Mouse (Mus musculus): Measurements from ENCODE around the gene Ergic1.

Gene Ergic1

DNA sequence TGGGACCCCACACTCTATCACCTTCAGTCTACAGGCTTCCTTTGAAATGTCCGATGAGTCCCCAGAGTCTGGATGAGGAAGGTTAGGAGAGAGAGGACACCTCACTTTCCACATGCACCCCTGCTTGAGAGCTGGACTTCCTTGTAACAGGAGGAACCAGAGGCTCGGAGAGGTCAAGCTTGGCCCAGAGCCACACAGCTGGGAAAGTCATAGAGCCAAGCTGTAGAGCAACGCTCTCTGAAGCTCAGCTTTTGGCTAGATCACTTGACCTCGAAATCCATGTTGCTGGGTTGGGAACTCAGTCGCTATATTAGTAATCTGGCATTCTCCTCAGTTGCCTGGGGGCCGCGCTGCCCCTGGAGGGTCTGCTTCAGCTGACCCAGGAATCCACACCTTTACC lies 15.5 kb downstream of the Ergic1 start:
- no peak for DNase-seq

DNA sequence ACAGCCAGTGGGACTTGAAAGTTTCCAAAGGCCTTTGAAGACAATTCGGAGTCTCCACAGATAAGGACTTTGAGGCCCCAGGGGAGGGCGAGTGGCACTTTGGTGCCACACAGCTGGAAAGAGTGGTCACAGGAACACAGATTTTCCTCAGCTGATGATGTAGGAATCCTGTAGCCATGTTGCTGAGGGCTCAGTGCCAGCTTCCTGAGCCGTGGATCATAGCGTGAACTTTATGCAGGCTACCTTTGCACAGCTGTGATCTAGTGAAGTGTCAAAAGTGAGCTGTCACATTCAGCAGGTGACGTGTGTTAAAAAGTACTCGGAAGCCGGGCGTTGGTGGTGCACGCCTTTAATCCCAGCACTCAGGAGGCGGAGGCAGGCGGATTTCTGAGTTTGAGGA lies 16.0 kb downstream of the Ergic1 start:
- no peak for DNase-seq

DNA sequence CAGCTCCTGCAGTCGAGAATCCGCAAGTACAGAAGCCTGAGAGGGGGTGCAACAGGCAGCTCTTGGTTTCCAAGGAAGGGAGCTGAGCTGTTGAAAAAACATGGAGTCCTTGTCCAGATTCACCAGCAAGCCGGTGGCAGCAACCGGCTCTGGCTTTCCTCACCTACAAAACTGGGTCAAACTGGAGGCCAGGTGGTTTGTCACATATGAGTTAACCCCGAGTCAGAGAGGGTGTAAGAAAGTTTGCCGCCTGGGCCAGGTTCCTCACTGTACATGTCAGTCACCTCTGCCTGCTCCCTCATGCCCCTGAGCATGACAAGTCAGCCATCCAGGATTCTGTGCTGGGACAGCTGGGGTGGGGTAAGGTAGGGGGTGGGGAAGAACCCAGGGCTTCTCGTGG lies 16.9 kb downstream of the Ergic1 start:
- DNase-seq: no peak

DNA sequence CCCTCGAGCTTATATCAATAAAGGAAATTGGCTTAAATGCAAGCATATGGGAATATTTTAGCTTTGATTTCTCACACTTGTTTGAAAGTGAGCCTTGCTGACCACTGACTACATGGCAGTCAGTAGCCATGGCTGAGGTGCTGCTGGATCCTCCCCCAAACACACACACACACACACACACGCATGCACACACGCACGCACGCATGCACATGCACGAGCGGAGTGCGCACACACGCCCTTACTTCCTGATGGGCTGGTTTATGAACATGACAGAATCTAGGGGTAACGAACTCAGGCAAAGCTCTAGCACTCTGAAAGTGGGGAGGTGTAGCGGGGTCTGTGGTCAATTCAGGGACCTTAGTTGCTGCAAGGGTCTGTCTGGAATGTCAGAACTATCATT lies 17.5 kb downstream of the Ergic1 start:
- DNase-seq: no peak

DNA sequence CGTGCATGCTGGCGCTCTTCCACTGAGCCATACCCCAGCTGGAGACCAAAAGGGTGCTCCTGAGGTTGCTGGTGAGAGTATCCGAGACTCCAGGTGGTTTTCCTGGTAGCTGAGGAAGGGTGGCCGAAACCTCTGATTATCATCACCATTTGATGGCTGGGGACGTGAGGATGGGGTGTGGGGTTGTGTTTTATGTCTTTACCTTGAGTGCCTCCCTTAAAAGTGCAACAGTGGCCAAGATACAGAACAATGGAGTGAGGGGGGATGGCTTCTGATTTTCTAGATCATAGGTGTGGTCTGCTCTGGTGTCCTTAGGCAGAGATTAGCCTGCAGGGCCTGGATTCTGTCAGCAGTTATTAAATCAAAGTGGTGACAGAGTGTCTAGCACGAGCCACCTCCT lies 18.1 kb downstream of the Ergic1 start:
- no peak for DNase-seq

DNA sequence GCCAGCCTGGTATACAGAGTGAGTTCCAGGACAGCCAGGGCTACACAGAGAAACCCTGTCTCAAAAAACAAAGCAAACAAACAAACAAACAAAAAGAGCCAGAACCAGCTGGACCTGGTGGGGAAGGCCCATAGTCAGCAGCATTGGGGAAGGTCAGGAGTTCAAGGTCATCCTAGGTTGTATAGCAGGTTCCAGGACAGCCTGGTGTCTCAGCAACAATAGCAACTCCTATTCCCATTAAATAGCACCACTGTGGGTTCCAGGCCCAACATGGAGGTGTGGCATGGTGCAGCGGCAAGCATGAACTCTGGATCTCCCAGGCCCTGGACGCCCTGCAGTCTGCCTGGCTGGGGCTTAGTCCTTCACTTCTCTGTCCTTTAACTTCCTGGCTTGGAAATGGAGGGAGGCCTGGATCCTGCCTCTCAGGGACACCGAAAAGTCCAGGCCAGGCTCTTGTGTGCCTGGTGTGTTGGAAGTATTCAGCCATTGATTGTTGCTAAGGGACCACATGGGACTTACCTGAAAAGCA lies 19.6 kb downstream of the Ergic1 start:
- DNase-seq: no peak

DNA sequence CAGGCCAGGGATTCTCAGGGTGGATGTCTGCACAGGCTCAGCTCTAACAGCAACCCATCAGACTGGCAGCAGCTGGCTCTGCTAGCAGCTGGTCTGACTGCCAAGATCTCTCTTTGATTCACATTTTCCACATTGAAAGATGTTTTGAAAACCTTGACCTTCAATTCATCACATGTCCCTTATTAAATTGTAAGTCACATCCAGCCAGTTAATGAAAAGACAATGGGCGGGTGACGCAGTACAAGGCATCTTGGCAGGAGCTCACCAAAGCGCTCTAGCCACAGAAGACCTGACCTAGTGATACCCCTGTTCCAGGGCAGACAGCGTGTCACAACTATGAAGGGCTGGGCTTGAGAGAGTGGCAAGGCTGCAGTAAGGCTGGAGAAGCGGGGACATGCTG lies 21.0 kb downstream of the Ergic1 start:
- no peak for DNase-seq

DNA sequence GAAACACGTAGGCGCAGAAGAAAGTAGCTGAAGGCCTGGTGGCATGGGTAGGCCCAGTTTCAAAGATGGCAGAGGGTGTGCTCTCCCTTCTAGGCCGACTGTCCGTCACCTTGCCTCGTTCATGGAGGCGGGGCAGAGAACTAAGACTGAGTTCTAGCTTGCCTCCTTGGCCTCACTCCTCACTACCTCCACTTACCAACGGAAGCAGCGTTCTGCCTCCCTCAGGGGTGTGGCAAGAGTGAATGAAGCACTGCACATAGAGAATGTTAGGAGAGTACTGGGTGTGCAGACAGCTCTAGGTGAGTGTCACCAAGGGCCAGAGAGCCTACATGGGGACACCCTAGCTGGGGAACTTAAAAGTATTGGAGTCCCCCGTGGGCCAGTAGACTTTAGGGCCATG lies 21.8 kb downstream of the Ergic1 start:
- DNase-seq: no peak

DNA sequence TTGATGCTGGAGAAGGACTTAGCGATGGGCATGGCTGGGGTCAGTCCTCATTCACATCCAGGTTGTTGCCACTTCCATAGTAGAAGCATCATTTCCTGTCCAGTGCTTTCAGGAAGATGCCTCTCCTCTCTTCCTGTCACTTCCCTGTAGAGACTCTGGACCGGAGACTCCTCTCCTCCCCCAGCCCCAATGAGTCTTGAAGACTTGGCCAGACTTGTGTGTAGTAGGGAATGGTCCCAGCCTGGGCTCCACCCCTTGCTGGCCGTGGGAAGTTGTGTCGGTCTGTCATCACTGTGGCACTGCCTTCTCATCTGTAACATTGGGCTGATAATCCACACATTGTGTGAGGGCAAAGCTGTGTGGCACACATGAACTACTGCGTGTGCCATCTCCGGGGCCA lies 22.3 kb downstream of the Ergic1 start:
- DNase-seq: no peak

DNA sequence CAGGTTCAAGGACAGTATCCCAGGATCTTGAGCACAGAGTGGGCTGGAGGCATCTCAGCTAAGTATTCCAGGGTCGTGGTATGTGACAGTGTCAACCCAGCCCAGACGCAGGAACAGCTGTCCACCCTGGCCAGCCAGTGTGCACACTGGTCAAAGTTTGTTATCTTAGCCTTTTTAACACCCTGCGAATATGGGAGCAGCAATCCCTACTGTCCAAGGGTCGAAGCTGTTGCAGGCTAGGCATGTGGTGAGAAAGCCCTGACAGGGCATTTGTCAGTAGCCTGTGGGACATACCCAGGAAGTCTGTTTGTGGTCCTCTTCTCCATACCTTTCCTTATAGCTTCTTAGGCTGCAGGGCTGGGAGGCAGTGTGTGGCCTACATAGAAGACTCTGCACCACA lies 22.8 kb downstream of the Ergic1 start:
- no peak for DNase-seq

DNA sequence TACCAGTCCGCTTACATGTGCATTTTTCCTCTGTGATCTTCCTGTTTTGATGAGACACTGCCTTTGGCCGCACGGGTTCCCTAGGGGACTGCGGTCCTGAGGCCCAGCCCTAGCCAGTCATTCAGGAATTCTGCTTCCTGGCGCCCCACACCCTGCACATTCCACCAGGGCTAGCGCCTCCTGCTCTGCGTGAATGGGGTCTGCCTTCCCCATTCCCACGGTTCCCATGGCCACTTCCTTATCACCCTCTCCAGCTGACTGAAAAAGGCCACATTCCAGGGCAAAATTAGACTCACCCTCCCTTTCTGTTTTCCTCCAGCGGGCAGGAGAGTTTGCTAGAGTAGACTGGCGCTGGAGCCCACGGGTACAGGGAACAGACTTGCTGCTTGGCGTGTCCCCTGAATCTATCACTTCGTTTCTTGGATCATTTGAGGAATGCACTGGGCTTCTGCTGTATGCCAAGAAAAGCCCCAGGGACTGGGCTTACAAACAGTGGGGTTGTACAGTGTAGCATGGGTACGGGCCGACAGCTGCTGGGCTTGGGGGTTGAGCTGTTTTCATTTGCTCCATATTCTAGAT lies 23.4 kb downstream of the Ergic1 start:
- peak; percentile 54 for DNase-seq

DNA sequence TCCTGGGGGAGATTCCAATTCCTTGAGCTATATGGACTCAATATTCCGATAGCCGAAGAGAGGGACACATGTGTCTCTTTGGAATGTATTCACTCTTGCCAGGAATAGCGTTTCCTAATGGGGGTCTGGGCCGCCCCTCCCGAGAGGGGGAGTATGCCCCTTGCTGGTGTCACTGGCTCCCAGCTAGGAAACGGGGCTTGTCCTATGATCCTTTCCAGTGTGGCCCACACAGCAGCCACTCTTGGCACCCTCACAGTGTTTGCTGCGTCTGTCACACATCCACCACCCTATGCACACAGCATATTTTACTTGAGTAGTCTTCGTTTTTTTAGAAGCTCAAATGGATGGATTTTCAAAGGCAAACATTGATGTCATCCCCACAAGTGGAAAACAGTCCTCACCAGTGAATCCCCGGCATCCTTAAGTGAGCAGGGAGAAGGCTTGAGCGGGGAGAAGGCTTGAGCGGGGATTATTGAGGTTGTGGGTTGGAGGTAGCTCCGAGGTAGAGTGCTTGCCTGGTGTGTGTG lies 26.7 kb downstream of the Ergic1 start:
- no peak for DNase-seq

DNA sequence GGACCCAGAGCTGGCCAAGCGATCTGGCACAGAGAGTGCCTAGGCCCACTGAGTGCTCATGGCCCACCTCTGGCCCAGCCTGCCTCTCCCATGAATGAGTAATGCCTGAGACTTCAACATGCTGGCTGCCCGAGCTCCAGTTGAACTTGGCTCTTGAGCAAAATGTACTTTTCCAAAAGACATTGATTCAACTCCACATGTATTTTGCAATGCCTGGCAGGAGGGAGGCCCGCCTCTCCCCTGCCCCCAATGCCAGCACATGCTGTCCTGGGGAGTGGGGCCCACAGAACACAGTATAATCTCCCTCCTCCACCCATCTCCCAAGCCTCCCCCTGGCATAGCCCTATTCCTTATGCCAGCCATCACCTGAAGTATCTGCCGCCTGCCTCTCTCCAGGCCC lies 31.2 kb downstream of the Ergic1 start:
- no peak for DNase-seq

DNA sequence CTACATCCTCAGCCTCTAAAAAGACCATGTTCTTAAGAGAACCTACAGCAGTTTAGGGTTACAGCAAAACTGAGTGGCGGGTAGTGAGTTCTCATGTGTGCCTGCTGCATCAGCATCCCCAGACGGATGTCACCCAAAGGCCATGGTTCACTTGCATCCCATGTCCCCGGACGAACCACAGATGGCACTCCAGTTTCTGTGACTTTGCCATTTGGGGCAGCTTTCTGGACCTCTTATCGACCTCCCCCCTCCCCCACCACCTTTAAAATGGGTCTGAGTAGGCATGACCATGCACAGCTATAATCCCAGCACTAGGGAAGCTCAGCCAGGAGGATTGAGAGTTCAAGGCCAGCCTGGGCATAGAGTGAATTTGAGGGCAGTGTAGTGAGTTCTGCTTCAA lies 31.9 kb downstream of the Ergic1 start:
- no peak for DNase-seq

DNA sequence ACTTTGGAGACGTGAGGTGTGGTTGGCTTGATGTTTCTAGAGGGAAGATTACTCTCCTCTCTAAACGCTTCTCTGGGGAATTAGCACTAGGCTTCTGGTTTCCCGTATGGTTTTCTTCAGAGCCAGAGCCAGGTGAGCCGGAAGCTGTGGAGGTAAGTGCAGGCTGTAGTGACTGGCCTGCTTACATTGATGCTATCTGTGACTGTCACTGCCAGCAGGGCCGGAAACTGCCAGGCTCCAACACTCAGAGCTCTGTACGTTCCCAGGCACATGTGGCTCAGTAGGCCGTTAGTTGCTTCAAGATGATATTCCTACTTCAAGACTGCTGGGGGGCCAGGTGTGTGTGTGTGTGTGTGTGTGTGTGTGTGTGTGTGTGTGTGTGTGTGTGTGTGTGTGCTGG lies 32.9 kb downstream of the Ergic1 start:
- DNase-seq: no peak

DNA sequence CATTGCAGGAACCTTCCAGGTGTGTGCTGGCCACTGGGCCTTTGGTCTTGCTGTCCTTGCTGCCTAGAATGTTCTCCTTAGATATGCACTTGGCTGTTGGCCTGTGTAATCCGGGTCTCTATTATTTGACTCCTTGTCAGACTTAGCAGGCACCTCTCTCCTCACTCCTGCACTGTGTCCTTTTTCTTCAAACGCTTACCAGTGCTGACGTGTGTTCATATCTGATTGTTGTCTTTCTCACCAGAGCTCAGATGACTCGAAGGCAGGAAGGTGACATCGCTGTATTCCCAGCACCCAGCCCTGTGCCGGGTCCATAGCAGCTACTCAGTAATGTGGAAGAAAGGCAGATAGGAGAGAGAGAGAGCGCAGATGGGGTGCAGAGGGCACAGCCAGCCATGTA lies 33.7 kb downstream of the Ergic1 start:
- DNase-seq: no peak

DNA sequence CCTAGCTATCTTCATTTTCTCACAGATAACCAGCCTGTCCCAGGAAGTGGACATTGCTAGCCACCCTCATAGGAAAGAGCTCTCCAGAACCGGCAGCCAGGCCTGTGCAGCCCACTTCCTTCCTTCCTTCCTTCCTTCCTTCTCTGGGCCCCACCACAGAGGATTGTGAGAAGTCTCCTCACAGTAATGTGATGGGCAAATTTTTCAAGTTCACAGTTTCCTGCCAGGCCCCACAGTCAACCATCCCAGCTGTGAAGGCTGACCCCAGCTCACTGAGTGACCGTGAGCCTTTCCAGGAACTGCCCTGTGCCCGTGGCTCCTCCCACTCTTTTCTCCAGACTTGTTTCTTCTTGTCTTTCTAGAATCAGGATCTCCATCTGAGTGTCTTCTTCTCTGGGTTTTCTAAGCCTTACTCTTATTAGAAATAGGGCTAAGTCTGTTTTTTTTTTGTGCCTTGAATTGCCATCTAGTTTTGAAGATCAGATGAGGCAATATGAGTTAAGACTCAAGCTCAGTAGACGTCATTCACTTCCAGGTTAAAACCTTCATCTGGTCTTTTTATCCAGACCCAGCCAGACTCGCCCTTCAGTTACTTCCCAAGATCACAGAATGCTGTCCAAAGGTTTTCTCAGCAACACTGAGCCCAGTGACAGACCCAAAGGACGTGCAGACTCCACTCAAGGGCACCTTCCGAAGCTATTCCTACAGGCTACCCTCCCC lies 34.3 kb downstream of the Ergic1 start:
- DNase-seq: no peak

DNA sequence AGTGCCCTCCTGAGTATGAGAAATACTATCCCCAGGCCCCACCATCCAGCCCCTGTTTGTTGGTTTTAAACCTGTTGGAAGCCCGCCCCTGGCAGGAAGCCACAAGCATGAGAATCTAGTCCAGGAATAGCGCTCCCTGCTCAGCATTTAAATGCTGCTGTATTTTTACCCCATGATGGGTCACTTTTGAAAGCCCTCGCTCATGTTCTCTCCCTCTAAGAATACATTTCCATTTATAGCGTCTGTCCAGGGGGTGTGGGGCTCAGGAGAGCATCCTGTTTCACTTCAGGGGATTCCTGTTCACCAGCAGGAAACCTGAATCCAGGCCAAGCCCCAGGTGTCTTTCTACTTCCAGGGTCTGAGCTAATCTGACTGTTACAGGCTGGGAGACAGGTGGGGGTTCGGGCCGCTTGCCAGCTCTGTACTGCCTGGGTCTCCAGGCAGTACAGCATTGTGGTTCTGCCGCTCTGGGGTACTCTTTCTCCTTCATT lies 34.9 kb downstream of the Ergic1 start:
- no peak for DNase-seq

DNA sequence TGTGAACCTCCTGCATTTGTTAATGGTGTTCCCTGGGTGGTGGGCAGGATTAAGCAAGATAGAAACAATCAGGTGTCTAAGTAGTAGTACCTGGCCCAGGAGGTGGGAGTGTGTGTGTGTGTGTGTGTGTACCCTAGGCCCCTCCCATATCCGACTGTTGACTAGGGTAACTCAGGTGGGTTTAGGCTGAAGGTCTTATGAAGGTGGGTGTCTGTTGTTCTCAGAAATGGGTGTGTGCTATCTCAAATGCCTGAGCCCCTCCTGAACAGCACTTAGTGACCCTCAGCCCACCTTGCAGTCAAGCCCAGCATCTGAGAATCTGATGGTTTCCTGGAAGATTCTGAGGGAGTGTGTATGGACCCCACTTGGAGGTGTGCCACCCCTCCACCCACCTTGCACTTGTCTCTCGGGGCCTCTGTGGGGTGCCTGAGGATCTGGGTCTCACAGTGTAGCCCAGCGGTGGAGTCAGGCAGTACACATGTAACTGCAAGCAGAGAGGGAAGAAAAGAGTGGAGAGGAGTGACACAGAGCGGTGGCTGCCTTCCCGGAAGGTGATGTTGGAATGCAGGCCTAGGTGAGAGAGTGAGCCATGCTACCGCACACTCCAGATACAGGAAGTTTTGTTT lies 35.7 kb downstream of the Ergic1 start:
- no peak for DNase-seq

DNA sequence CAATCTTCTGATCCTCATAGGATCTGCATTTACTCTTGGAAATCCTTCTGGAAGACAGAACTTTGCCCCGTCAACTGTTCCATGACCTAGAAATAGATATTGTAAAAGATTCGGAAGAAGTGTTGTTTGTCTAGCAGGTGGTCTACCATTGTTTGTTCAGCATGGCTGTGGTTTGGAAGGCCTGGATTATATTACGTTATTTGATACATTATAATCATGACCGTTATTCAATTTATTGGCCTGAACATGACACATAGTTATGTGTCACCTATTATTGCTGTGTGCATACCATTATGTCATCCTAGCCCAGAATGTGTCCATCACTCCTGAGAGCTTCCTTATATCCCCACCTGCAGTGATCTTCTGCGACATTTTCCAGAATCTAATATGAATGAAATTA lies 37.6 kb downstream of the Ergic1 start:
- DNase-seq: no peak

DNA sequence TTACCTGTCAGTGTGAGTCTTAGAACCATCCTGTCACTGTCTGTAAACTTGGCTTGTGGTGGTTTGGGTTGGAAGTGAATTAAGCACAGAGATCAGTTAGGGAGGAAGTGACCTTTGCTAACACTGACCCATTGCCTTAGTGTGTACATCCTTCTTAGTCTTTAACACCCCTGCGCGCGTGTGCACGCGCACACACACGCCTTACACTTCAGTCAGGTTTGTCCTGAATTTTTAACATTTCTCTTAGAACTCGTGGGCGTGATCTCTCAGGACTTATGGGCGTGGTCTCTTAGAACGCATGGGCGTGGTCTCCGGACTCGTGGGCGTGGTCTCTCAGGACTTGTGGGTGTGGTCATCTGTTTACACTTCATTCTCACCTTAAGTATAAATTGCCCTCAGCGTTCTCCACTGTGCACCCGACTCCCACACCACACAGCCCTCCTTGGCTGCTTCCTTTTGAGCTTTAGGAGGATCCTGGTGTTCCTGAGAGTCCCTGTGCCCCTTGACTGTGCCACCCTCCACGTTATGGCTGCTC lies 39.7 kb downstream of the Ergic1 start:
- DNase-seq: peak; percentile 87

DNA sequence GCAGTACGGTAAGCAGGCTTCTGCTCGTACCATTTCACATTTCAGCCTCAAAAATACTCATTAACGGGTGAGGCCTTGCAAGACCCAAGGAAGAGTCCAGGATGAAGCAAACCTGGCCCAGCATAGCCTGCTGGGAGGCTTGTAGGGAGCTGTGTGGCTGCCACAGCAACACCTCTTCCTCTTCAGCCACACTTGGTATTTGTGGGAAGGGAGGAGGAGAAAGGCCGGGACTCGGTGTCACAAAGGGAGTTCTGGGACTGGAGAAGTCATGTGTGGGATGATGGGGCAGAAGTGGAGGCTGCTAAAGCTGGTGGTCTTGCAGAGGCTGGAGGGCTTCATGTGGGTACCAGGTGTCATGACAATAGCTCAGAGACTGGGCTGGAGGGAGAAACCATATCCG lies 40.2 kb downstream of the Ergic1 start:
- no peak for DNase-seq

DNA sequence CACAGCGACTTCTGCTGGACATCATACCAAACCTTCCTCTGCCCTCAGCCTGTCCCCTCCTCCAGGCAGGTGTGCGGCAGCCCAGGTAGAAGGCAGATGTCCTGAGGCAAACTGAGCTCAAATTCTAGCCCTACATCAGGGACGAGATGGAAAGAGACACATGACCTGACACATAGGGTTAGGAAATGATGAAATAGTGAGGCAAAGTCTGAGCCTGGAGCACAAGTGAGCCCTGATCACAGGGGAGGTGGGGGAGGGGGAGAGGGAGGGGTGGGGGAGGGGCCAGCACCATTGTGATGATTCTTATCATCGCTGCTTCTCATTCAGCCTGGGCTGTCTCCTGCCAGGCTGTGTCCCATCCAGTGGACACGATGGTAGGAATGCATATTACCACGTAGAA lies 40.6 kb downstream of the Ergic1 start:
- no peak for DNase-seq

Data from liver (tissue).